Comparison of ENCODE assay signal across 7 mouse cellular contexts in the genomic region with DNA sequence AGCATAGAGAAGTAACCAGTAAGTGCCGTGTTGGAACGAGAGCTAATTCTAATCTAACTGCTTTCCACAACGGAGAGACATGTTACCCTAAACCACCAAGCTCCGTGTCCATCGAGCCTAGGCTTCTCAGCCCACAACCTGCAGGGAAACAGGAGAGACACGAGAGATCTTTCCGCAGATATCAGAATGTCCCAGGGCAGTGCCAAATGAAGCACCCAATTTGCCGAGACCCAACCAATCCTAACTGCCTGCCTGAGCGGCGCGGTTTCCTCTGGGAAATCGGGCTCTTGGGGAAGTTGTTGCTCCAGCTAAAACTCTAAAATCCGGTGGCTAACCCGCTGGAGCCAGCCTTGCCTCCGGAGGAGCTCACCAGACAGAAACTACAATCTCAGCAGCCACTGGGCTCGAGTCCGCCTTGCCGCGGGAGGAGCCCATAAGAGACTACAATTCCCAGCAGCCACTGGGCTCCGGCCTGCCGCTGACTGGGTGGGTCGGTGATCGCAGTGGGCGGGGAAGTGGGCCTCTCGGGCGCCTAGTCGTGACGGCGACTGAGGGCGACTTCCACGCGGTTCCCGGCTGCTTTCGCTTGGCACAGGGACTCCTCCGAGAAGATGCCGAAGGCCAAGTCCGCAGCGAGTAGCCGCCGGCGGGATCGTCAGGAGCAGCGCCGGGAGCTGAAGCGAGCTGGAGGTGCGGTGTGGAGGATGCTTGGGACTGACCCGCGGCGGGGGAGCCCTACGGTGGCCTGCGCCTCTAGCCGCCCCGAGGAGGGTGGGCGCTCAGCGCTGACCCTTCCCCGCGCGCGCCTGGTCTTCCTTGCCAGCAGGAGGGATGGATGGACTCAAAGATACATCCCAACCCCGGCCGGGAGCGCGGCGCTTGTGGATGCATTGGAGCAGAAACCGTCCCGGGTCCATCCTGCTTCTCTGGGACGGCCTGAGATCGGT. TPM values are rescaled to one million over a fixed set of nuclear protein-coding genes. Genes with fewer than 3 reads are reported as not detected.
DNase-seq lines count a peak whose midpoint lies in the region; ATAC-seq lines count a peak whose summit lies in the region.

Gene Dimt1, plus strand, starts transcription at position 534 of the 947 bp plus-strand sequence.

- H3K4me2 ChIP-seq in intestine, embryonic 16.5 days (ENCODE audit: low read depth, low read length): peak within 1 kb of the TSS; percentile 56
- H3K4me2 ChIP-seq in midbrain, embryonic 11.5 days: peak within 1 kb of the TSS; percentile 71

- peaks cover 10% of the 10 kb centered on the region for H3K4me1 ChIP-seq in intestine, embryonic 16.5 days (ENCODE audit: control insufficient read depth, insufficient read depth, low read length)
- peaks cover 11% of the 10 kb centered on the region for H3K4me1 ChIP-seq in midbrain, embryonic 11.5 days (ENCODE audit: control insufficient read depth, insufficient read depth, low read length)

- H3K27ac ChIP-seq in intestine, embryonic 16.5 days (ENCODE audit: low read length): peak within 1 kb of the TSS; percentile 93
- peak within 1 kb of the TSS; percentile 0; the same call in 1 of the 2 replicates for H3K27ac ChIP-seq in midbrain, embryonic 11.5 days (ENCODE audit: low read depth, low read length)

- H3K36me3 ChIP-seq in intestine, embryonic 16.5 days (ENCODE audit: control insufficient read depth, insufficient read depth, low read length): 0 out of 2 replicates have a peak, but pooled peaks cover 4% of the 10 kb centered on the region
- H3K36me3 ChIP-seq in midbrain, embryonic 11.5 days (ENCODE audit: control insufficient read depth, insufficient read depth, low read length): no peaks in the 10 kb centered on the region

- under 1% methylated on average over 68 of the region's 68 CpGs for WGBS in intestine, embryonic 16.5 days
- WGBS in midbrain, embryonic 11.5 days: under 1% methylated on average over 67 of the region's 68 CpGs

- intact Hi-C loops in left cerebral cortex, postnatal 36 days (cut with DNase I): loop anchor here (1.0 kb wide), 1 partner anchor 10 kb away; no protein-coding TSS in a partner anchor

- peak within 1 kb of the TSS; percentile 95 for H3K9ac ChIP-seq in intestine, embryonic 16.5 days (ENCODE audit: low read depth, low read length)
- peak within 1 kb of the TSS; percentile 86 for H3K9ac ChIP-seq in midbrain, embryonic 11.5 days (ENCODE audit: low read length)

- DNase-seq in adrenal gland, adult 8-10 months: peak; percentile 95
- DNase-seq in embryo, embryonic 9.5 days (ENCODE audit: extremely low spot score): peak; percentile 95
- DNase-seq in gastrocnemius, postnatal 4 days (ENCODE audit: low spot score in 2 of 2): peak; percentile 91 to 95
- DNase-seq in left cerebral cortex, postnatal 36 days (ENCODE audit: low spot score in 2 of 2): peak; percentile 96 to 97
- peak; percentile 98 for DNase-seq in midbrain, embryonic 11.5 days (ENCODE audit: low spot score, missing footprints)
- peak; percentile 87 for DNase-seq in skeletal muscle tissue, adult 2 months (ENCODE audit: low read depth, low spot score)

- peak within 1 kb of the TSS; percentile 92 for H3K4me3 ChIP-seq in intestine, embryonic 16.5 days (ENCODE audit: low read length)
- peak within 1 kb of the TSS; percentile 88 for H3K4me3 ChIP-seq in midbrain, embryonic 11.5 days (ENCODE audit: low read depth, low read length)

- H3K27me3 ChIP-seq in intestine, embryonic 16.5 days (replicated peaks; ENCODE audit: control insufficient read depth, insufficient read depth, low read length): no peaks in the 10 kb centered on the region
- no peaks in the 10 kb centered on the region for H3K27me3 ChIP-seq in midbrain, embryonic 11.5 days (ENCODE audit: control insufficient read depth, insufficient read depth, low read length)

- ATAC-seq in intestine, embryonic 16.5 days: peak; percentile 100
- peak; percentile 99 for ATAC-seq in midbrain, embryonic 11.5 days (ENCODE audit: low FRiP score)

- H3K9me3 ChIP-seq in intestine, embryonic 16.5 days (ENCODE audit: control insufficient read depth, low read length): no peaks in the 10 kb centered on the region
- no peaks in the 10 kb centered on the region for H3K9me3 ChIP-seq in midbrain, embryonic 11.5 days (ENCODE audit: control insufficient read depth, low read length)

RNA-seq across cellular contexts. Expression of gene Dimt1, which starts in this region (rescaled TPM):
- 10 to 100 TPM; 11.7 to 19.7 (median 17.7) TPM for total RNA-seq in adrenal gland, adult 8-10 months (2022)
- 10 to 100 TPM; 11.5 to 12.7 TPM for total RNA-seq in gastrocnemius, postnatal 4 days (2021)
- 26.4 and 30.1 TPM in 2 replicates for polyA plus RNA-seq in intestine, embryonic 16.5 days (2015; fragmentation: Nextera tagmentation; extraction: Ambion mirVana)
- total RNA-seq in left cerebral cortex, postnatal 36 days (2021): 10 to 100 TPM; 16.2 to 21.3 TPM
- 44.3 and 45.2 TPM in 2 replicates for polyA plus RNA-seq in midbrain, embryonic 11.5 days (2014; fragmentation: Nextera tagmentation; extraction: Ambion mirVana)

Comparison
In these comparisons a context has a peak if more than half of its experiments do, and no peak if none do; other contexts are left out.
1. Peak in every context shown above with its lines: DNase-seq, ATAC-seq, H3K4me3 ChIP-seq and H3K27ac ChIP-seq.